Mouse (Mus musculus) lung, embryonic 15.5 days (tissue): Measurements from ENCODE around the gene Fat1. TPM values are rescaled to one million over a fixed set of nuclear protein-coding genes. Genes with fewer than 3 reads are reported as not detected.

Source experiments
- ATAC-seq: fragments of 200-750 bp; cut with Nextera tagmentation; 2 replicates; pipeline ENCODE4 v1.8.0; 2017; ENCODE audit warnings: moderate number of reproducible peaks, borderline replicate concordance; ENCODE audit not compliant: low FRiP score, low TSS enrichment; ENCODE audit errors: extremely low read depth
- H3K27ac ChIP-seq: fragments of 300-500 bp; sonication (generic); 2 replicates; pipeline ENCODE4 v1.5.1; 2015; ENCODE audit warnings: moderate library complexity, mild to moderate bottlenecking, inconsistent platforms
- H3K27me3 ChIP-seq: fragments of 300-500 bp; sonication (generic); 2 replicates; pipeline ENCODE4 v1.6.1; 2015; ENCODE audit warnings: inconsistent platforms
- H3K36me3 ChIP-seq: fragments of 300-500 bp; sonication (generic); 2 replicates; pipeline ENCODE4 v1.6.1; 2015; ENCODE audit warnings: inconsistent platforms
- H3K4me1 ChIP-seq: fragments of 300-500 bp; sonication (generic); 2 replicates; pipeline ENCODE4 v1.6.1; 2015; ENCODE audit warnings: inconsistent platforms
- H3K4me2 ChIP-seq: fragments of 300-500 bp; sonication (generic); 2 replicates; pipeline ENCODE4 v1.6.1; 2015; ENCODE audit warnings: inconsistent platforms, mild to moderate bottlenecking, moderate library complexity
- H3K4me3 ChIP-seq: fragments of 300-500 bp; sonication (generic); 2 replicates; pipeline ENCODE4 v1.5.1; 2015; ENCODE audit warnings: mild to moderate bottlenecking, inconsistent platforms
- H3K9ac ChIP-seq: fragments of 300-500 bp; sonication (generic); 2 replicates; pipeline ENCODE4 v1.6.1; 2015; ENCODE audit warnings: inconsistent platforms
- H3K9me3 ChIP-seq: fragments of 300-500 bp; sonication (generic); 2 replicates; pipeline ENCODE4 v1.6.1; 2016; ENCODE audit warnings: inconsistent platforms
- WGBS: fragments of 180-500 bp; shearing (Covaris S2); methylation state at CpG from one replicate; pipeline ENCODE4 v1.1.7; 2015; 5-methylcytosine and 5-hydroxymethylcytosine counted together
- polyA plus RNA-seq: library from polyadenylated mRNA; unstranded; fragments of >200 nt; fragmentation: Nextera tagmentation; extraction: Ambion mirVana; gene quantifications from 2 replicates; pipeline ENCODE4 v1.2.1, GENCODE M21; 2015

Gene Fat1
- polyA plus RNA-seq, 1 experiment from 2014 or later: 19.1 TPM

DNA sequence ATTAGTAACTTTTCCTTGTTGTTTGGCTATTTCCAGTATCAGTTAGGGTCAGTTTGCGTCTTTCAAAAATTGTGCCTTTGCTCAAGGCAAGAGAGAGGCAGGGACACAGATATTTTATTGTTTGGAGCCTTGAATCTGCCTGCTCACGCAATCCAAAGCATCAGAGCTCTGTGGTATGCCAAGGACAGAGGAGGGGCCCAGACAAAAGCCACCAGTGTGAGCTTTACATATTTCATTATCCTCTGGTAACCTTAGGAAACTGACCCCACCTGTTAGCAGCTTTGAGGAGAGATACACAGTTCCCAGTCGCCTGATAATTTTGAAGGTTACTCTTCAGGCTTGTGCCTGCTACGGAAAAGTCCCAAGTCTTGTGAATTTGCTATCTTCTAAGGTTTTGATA is 58.1 kb downstream of the Fat1 start:
- WGBS: 68% methylated on average over 4 of the region's 4 CpGs
- Histone ChIP-seq H3K4me3 (no peak overlapping the region), H3K9me3 (no peaks in the 10 kb centered on the region), H3K4me2 (no peak overlapping the region), H3K27ac (no peak overlapping the region), H3K36me3 (peaks cover 15% of the 10 kb centered on the region), H3K9ac (no peak overlapping the region), H3K27me3 (0 out of 2 replicates have a peak, but pooled peaks cover 3% of the 10 kb centered on the region), H3K4me1 (peaks cover 24% of the 10 kb centered on the region)
- ATAC-seq: no peak

DNA sequence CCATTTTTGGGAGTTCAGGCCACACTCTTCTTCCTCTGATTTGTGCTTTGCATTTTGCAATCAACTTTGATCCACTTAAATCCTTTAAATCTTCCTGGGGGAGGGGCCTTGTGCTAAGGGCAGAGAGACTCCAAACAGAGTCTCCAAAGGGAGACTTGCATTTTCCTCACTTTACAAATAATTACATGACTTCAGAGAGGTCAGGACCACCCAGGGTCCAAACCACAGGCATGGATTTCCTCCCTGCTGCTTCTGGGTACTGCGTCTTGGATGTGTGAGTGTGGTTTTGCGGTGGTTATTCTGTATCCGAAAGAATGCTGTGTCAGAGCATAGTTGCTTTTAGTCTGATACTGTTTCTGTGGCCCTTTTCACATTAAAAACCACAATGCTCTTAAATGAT is 61.2 kb downstream of the Fat1 start:
- Histone ChIP-seq H3K9me3 (no peaks in the 10 kb centered on the region), H3K4me2 (no peak overlapping the region), H3K27me3 (0 out of 2 replicates have a peak, but pooled peaks cover 3% of the 10 kb centered on the region), H3K4me3 (no peak overlapping the region), H3K27ac (no peak overlapping the region), H3K4me1 (peaks cover 34% of the 10 kb centered on the region), H3K9ac (no peak overlapping the region), H3K36me3 (no peaks in the 10 kb centered on the region)
- peak; percentile 36; the same call in 1 of the 2 replicates for ATAC-seq
- WGBS: 30% methylated on average over 3 of the region's 3 CpGs

DNA sequence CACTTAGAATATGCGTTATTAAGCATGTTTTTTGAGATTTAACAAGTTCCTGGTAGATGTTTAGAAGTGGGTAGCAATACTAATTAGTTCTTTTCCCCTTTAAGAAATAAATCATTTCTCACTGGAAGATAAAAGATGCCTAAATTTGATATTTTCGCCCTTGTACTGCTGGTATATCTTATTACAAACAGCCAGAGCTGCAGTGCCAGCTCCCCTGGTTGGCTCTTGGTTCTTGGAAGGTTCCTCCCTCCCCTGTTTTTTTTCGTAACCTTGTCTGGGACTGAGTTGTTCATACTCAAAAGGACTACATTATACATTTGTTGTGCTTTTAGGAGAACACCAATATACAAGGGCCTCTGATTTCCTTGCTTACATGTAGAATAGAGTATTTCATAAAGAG is 62.1 kb downstream of the Fat1 start:
- no peak for ATAC-seq
- WGBS: 69% methylated on average over 3 of the region's 3 CpGs
- Histone ChIP-seq H3K4me2 (no peak overlapping the region), H3K9ac (no peak overlapping the region), H3K27ac (no peak overlapping the region), H3K27me3 (0 out of 2 replicates have a peak, but pooled peaks cover 3% of the 10 kb centered on the region), H3K9me3 (no peaks in the 10 kb centered on the region), H3K4me1 (peaks cover 34% of the 10 kb centered on the region), H3K4me3 (no peak overlapping the region), H3K36me3 (no peaks in the 10 kb centered on the region)

- no peak overlapping the region for H3K4me2 ChIP-seq
- H3K9me3 ChIP-seq: no peaks in the 10 kb centered on the region
- H3K4me1 ChIP-seq: peaks cover 39% of the 10 kb centered on the region
- no peak overlapping the region for H3K4me3 ChIP-seq
- 0 out of 2 replicates have a peak, but pooled peaks cover 3% of the 10 kb centered on the region for H3K27me3 ChIP-seq
- no peak overlapping the region for H3K27ac ChIP-seq
- H3K9ac ChIP-seq: no peak overlapping the region
- no peaks in the 10 kb centered on the region for H3K36me3 ChIP-seq
- WGBS: 55% methylated on average over 6 of the region's 6 CpGs
- no peak for ATAC-seq
Observed at GRCm38 (mm10) chr8:44997829-44998228, 62.6 kb downstream of the Fat1 start.

- H3K4me3 ChIP-seq: no peak overlapping the region
- peaks cover 43% of the 10 kb centered on the region for H3K4me1 ChIP-seq
- H3K36me3 ChIP-seq: no peaks in the 10 kb centered on the region
- 0 out of 2 replicates have a peak, but pooled peaks cover 3% of the 10 kb centered on the region for H3K27me3 ChIP-seq
- 27% methylated on average over 9 of the region's 9 CpGs for WGBS
- H3K9me3 ChIP-seq: no peaks in the 10 kb centered on the region
- no peak overlapping the region for H3K9ac ChIP-seq
- no peak for ATAC-seq
- peak overlapping the region; percentile 25 for H3K4me2 ChIP-seq
- peak overlapping the region; percentile 69; the same call in 1 of the 2 replicates for H3K27ac ChIP-seq
Observed at GRCm38 (mm10) chr8:44998275-44998674, 63.0 kb downstream of the Fat1 start.

GRCm38 (mm10) chr8:44998681-44999277 is 63.5 kb downstream of the Fat1 start:
- H3K27ac ChIP-seq: peak overlapping the region; percentile 69
- 21% methylated on average over 11 of the region's 11 CpGs for WGBS
- no peaks in the 10 kb centered on the region for H3K9me3 ChIP-seq
- no peak overlapping the region for H3K4me3 ChIP-seq
- no peaks in the 10 kb centered on the region for H3K36me3 ChIP-seq
- H3K27me3 ChIP-seq: 0 out of 2 replicates have a peak, but pooled peaks cover 3% of the 10 kb centered on the region
- peaks cover 43% of the 10 kb centered on the region for H3K4me1 ChIP-seq
- no peak overlapping the region for H3K9ac ChIP-seq
- H3K4me2 ChIP-seq: peak overlapping the region; percentile 25
- ATAC-seq: peak; percentile 93

GRCm38 (mm10) chr8:45001577-45002197 is 66.4 kb downstream of the Fat1 start:
- Histone ChIP-seq H3K9ac (no peak overlapping the region), H3K4me1 (peaks cover 35% of the 10 kb centered on the region), H3K9me3 (no peaks in the 10 kb centered on the region), H3K27me3 (no peaks in the 10 kb centered on the region), H3K4me3 (no peak overlapping the region), H3K27ac (no peak overlapping the region), H3K36me3 (no peaks in the 10 kb centered on the region), H3K4me2 (no peak overlapping the region)
- WGBS: 60% methylated on average over 8 of the region's 8 CpGs
- ATAC-seq: no peak

- H3K4me1 ChIP-seq: peaks cover 27% of the 10 kb centered on the region
Observed at GRCm38 (mm10) chr8:45002686-45003085, 67.4 kb downstream of the Fat1 start.

GRCm38 (mm10) chr8:45004021-45004420 is 68.8 kb downstream of the Fat1 start:
- WGBS: 57% methylated on average over 3 of the region's 3 CpGs
- H3K27me3 ChIP-seq: no peaks in the 10 kb centered on the region
- H3K9me3 ChIP-seq: no peaks in the 10 kb centered on the region
- ATAC-seq: no peak
- H3K36me3 ChIP-seq: peaks cover 4% of the 10 kb centered on the region; the same call in 1 of the 2 replicates
- H3K4me1 ChIP-seq: peaks cover 13% of the 10 kb centered on the region
- H3K9ac ChIP-seq: no peak overlapping the region
- no peak overlapping the region for H3K4me2 ChIP-seq
- no peak overlapping the region for H3K27ac ChIP-seq
- H3K4me3 ChIP-seq: no peak overlapping the region

More at GRCm38 (mm10) chr8:45002686-45003085, 67.4 kb downstream of the Fat1 start:
- peaks cover 4% of the 10 kb centered on the region; the same call in 1 of the 2 replicates for H3K36me3 ChIP-seq
- H3K9ac ChIP-seq: no peak overlapping the region
- H3K9me3 ChIP-seq: no peaks in the 10 kb centered on the region
- no peak overlapping the region for H3K4me2 ChIP-seq
- ATAC-seq: no peak
- H3K27ac ChIP-seq: no peak overlapping the region
- H3K4me3 ChIP-seq: no peak overlapping the region
- H3K27me3 ChIP-seq: no peaks in the 10 kb centered on the region
- 56% methylated on average over 4 of the region's 4 CpGs for WGBS

DNA sequence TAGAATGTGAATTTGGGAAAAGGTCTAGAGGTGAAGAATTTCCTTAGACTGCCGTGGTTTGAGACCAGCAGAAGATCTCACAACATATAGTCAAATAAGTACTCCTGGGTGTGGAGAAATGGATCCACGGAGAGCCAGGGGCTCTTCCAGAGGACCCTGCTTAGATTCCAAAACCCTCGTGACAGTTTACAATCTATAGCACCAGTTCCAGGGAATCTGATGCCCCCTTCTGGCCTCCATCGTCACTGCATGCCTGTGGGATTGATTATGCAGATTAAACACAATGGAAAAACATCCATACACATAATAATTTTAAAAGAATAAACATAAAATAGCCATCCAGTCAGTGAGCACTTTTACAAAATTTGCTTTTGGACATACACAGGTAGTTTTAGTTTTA is 75.4 kb downstream of the Fat1 start:
- 38% methylated on average over 4 of the region's 4 CpGs for WGBS

GRCm38 (mm10) chr8:45011774-45012173 is 76.5 kb downstream of the Fat1 start:
- Histone ChIP-seq H3K9ac (no peak overlapping the region), H3K27me3 (no peaks in the 10 kb centered on the region), H3K36me3 (peaks cover 42% of the 10 kb centered on the region), H3K27ac (no peak overlapping the region), H3K9me3 (no peaks in the 10 kb centered on the region), H3K4me1 (no peaks in the 10 kb centered on the region), H3K4me2 (no peak overlapping the region), H3K4me3 (no peak overlapping the region)
- ATAC-seq: no peak
- WGBS: 76% methylated on average over 12 of the region's 12 CpGs

More for the DNA sequence above, 75.4 kb downstream of the Fat1 start:
- Histone ChIP-seq H3K4me2 (no peak overlapping the region), H3K27ac (no peak overlapping the region), H3K9ac (no peak overlapping the region), H3K27me3 (no peaks in the 10 kb centered on the region), H3K36me3 (peaks cover 39% of the 10 kb centered on the region), H3K4me1 (no peaks in the 10 kb centered on the region), H3K4me3 (no peak overlapping the region), H3K9me3 (no peaks in the 10 kb centered on the region)
- no peak for ATAC-seq

- H3K4me1 ChIP-seq: no peaks in the 10 kb centered on the region
- H3K4me3 ChIP-seq: no peak overlapping the region
Observed at GRCm38 (mm10) chr8:45013852-45014251, 78.6 kb downstream of the Fat1 start.

More at GRCm38 (mm10) chr8:45013852-45014251, 78.6 kb downstream of the Fat1 start:
- Histone ChIP-seq H3K4me2 (no peak overlapping the region), H3K27me3 (no peaks in the 10 kb centered on the region), H3K27ac (no peak overlapping the region), H3K36me3 (peaks cover 53% of the 10 kb centered on the region), H3K9ac (no peak overlapping the region), H3K9me3 (no peaks in the 10 kb centered on the region)
- ATAC-seq: no peak
- 84% methylated on average over 8 of the region's 8 CpGs for WGBS
